Mouse (Mus musculus): ENCODE measurements around the gene Hpse. TPM values are rescaled to one million over a fixed set of nuclear protein-coding genes. Genes with fewer than 3 reads are reported as not detected.
A peak's percentile ranks its signal among the peaks of the same experiment; 100 is the strongest.

Hpse gene
- polyA plus RNA-seq, 1 experiment from 2014 or later: 1.8 TPM

DNA sequence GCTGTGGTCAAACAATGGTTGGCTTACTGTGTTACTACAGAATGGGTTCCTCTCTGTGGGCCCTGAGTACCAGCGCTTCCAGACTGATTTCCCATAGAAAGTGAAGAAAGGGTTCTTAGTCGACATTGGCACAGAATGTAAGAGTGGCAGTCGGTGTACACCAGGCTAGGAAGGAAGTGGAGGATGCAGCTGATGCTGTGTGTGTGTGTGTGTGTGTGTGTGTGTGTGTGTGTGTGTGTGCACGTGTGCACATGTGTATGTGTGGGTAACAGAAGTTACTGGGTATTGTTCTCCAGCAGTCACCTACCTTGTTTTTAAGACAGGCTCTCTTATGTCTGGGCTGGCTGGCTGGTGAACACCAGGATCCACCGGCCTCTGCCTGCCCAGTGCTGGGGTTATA, 77.2 kb downstream of the Hpse start:
- 56% methylated on average over 5 of the region's 5 CpGs for WGBS (ENCODE audit: insufficient replicate concordance)
- Histone ChIP-seq H3K27me3 (ENCODE audit: control insufficient read depth, insufficient read depth, low read depth, low read length) (no peaks in the 10 kb centered on the region), H3K9ac (ENCODE audit: low read depth, low read length) (no peak overlapping the region), H3K4me2 (ENCODE audit: low read depth, low read length) (no peak overlapping the region), H3K4me3 (ENCODE audit: low read depth, low read length) (no peak overlapping the region), H3K9me3 (replicated peaks; ENCODE audit: control insufficient read depth, low read length) (no peaks in the 10 kb centered on the region; the same call in 1 of the 2 replicates), H3K27ac (ENCODE audit: low read length) (no peak overlapping the region), H3K4me1 (ENCODE audit: control insufficient read depth, low read depth, low read length) (peaks cover 43% of the 10 kb centered on the region), H3K36me3 (ENCODE audit: control insufficient read depth, insufficient read depth) (no peaks in the 10 kb centered on the region)
- ATAC-seq (ENCODE audit: low read depth): no peak

DNA sequence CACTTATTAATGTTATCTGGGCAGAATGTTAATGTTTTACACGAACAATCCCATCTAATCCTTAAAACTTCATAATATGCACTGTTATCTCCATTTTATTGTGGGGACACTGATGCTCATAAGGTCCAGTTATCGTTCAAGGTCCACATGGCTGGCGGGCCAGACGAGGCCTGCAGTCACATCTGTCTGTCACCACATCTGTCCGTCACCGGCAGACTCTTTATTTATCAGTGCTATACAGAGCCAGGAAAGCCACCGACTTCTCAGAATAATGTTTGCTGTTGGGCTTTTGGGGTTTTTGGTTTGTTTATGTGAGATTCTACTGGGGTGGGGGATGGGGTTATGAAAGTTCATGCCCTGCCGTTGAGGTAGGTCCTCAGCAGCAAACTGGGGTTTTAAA, 81.0 kb downstream of the Hpse start:
- peak; percentile 87 for ATAC-seq (ENCODE audit: low read depth)
- no peak overlapping the region for H3K9ac ChIP-seq (ENCODE audit: low read depth, low read length)
- peaks cover 55% of the 10 kb centered on the region for H3K4me1 ChIP-seq (ENCODE audit: control insufficient read depth, low read depth, low read length)
- H3K4me3 ChIP-seq (ENCODE audit: low read depth, low read length): no peak overlapping the region
- H3K27ac ChIP-seq (ENCODE audit: low read length): peak overlapping the region; percentile 72
- H3K36me3 ChIP-seq (ENCODE audit: control insufficient read depth, insufficient read depth): no peaks in the 10 kb centered on the region
- peak overlapping the region; percentile 29 for H3K4me2 ChIP-seq (ENCODE audit: low read depth, low read length)
- WGBS (ENCODE audit: insufficient replicate concordance): 17% methylated on average over 8 of the region's 8 CpGs
- no peaks in the 10 kb centered on the region; the same call in 1 of the 2 replicates for H3K9me3 ChIP-seq (replicated peaks; ENCODE audit: control insufficient read depth, low read length)
- H3K27me3 ChIP-seq (ENCODE audit: control insufficient read depth, insufficient read depth, low read depth, low read length): no peaks in the 10 kb centered on the region

DNA sequence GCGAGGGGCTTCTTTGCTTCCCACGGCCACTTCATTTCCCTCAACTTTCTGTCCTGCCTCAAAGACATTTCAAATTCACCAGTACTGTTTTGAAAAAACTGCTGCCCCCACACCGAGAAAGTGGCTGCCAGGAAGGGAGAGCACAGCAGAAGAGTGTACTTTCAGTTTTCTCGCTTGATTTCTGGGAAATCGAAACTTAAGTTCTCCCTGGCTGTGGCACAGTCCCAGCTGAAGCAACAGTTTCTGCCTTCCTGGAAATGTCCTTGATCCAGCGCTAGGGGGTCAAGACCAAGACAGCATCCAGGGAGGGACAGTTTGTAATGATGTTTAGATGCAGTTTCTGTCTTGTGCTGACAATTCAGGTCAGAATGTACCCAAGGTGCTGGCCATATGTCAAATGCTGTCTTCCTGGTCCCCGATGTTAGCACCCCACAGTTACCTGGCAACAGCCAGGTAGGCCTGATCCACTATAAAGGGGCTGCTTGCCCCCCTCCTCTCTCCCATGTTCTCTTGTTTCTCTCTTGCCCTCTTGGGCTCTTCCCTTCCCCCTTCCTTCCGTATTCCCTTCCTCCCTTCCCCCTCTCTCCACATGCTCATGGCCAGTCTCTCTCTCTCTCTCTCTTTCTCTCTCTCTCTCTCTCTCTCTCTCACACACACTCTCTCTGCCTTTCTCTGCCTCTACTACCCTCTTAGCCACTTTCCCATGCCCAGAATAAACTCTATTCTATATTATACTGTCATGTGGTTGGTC, 82.5 kb downstream of the Hpse start:
- no peaks in the 10 kb centered on the region for H3K27me3 ChIP-seq (ENCODE audit: control insufficient read depth, insufficient read depth, low read depth, low read length)
- no peaks in the 10 kb centered on the region for H3K36me3 ChIP-seq (ENCODE audit: control insufficient read depth, insufficient read depth)
- H3K4me3 ChIP-seq (ENCODE audit: low read depth, low read length): no peak overlapping the region; the same call in 1 of the 2 replicates
- peaks cover 49% of the 10 kb centered on the region for H3K4me1 ChIP-seq (ENCODE audit: control insufficient read depth, low read depth, low read length)
- WGBS (ENCODE audit: insufficient replicate concordance): 43% methylated on average over 8 of the region's 8 CpGs
- ATAC-seq (ENCODE audit: low read depth): no peak
- peak overlapping the region; percentile 10; the same call in 1 of the 2 replicates for H3K4me2 ChIP-seq (ENCODE audit: low read depth, low read length)
- H3K27ac ChIP-seq (ENCODE audit: low read length): peak overlapping the region; percentile 70
- no peaks in the 10 kb centered on the region for H3K9me3 ChIP-seq (replicated peaks; ENCODE audit: control insufficient read depth, low read length)
- H3K9ac ChIP-seq (ENCODE audit: low read depth, low read length): 0 out of 2 replicates have a peak overlapping the region, but pooled peaks have one; percentile 13

DNA sequence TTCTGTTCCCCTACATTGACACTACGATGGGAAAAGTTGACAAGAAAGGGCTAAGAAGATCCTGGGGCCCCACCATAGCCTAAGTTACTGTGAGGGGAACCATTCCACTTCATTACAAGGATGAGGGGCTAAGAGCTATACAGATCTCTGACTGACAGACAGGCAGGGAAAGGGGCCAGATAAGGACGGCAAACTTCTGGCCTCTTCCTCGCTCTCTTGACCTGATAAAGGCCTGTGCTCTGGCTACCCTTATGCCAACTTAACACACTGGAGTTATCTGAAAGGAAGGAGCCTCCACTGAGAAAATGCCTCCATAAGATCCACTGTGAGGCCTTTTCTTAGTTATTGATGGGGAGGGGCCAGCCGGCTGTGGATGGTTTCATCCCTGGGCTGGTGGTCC, 83.6 kb downstream of the Hpse start:
- Histone ChIP-seq H3K4me1 (ENCODE audit: control insufficient read depth, low read depth, low read length) (peaks cover 49% of the 10 kb centered on the region), H3K4me3 (ENCODE audit: low read depth, low read length) (no peak overlapping the region), H3K4me2 (ENCODE audit: low read depth, low read length) (peak overlapping the region; percentile 15; the same call in 1 of the 2 replicates), H3K36me3 (ENCODE audit: control insufficient read depth, insufficient read depth) (no peaks in the 10 kb centered on the region), H3K27me3 (ENCODE audit: control insufficient read depth, insufficient read depth, low read depth, low read length) (no peaks in the 10 kb centered on the region), H3K9ac (ENCODE audit: low read depth, low read length) (no peak overlapping the region), H3K27ac (ENCODE audit: low read length) (peak overlapping the region; percentile 78; the same call in 1 of the 2 replicates), H3K9me3 (replicated peaks; ENCODE audit: control insufficient read depth, low read length) (no peaks in the 10 kb centered on the region)
- WGBS (ENCODE audit: insufficient replicate concordance): 27% methylated on average over 4 of the region's 4 CpGs
- peak; percentile 83 for ATAC-seq (ENCODE audit: low read depth)

DNA sequence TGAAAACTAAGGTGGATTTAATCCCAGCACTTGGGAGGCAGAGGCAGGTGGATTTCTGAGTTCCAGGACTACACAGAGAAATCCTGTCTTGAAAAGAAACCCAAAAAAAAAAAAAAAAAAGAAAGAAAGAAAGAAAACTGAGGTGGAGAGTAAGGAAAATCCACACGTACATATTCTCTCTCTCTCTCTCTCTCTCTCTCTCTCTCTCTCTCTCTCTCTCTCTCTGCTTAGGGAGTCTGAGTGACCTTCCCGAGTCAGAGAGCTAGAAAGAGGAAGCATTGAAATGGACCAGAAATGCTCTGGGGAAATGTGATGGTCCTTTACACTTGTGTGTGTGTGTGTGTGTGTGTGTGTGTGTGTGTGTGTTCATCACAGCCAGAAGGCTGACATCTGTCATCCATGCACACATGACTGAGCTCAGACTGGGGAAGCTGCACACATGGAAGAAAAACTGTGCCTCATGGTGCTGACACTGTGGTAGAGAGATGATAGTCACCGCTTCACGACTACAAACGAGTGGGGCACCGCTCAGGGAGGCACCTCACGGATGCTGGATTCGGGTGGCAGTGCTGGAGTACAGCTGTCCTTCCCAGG, 84.5 kb downstream of the Hpse start:
- WGBS (ENCODE audit: insufficient replicate concordance): 42% methylated on average over 8 of the region's 8 CpGs
- no peaks in the 10 kb centered on the region for H3K9me3 ChIP-seq (replicated peaks; ENCODE audit: control insufficient read depth, low read length)
- no peaks in the 10 kb centered on the region for H3K36me3 ChIP-seq (ENCODE audit: control insufficient read depth, insufficient read depth)
- no peak for ATAC-seq (ENCODE audit: low read depth)
- no peak overlapping the region for H3K4me2 ChIP-seq (ENCODE audit: low read depth, low read length)
- no peak overlapping the region for H3K4me3 ChIP-seq (ENCODE audit: low read depth, low read length)
- peaks cover 49% of the 10 kb centered on the region for H3K4me1 ChIP-seq (ENCODE audit: control insufficient read depth, low read depth, low read length)
- H3K9ac ChIP-seq (ENCODE audit: low read depth, low read length): peak overlapping the region; percentile 5; the same call in 1 of the 2 replicates
- H3K27ac ChIP-seq (ENCODE audit: low read length): peak overlapping the region; percentile 78; the same call in 1 of the 2 replicates
- no peaks in the 10 kb centered on the region for H3K27me3 ChIP-seq (ENCODE audit: control insufficient read depth, insufficient read depth, low read depth, low read length)

DNA sequence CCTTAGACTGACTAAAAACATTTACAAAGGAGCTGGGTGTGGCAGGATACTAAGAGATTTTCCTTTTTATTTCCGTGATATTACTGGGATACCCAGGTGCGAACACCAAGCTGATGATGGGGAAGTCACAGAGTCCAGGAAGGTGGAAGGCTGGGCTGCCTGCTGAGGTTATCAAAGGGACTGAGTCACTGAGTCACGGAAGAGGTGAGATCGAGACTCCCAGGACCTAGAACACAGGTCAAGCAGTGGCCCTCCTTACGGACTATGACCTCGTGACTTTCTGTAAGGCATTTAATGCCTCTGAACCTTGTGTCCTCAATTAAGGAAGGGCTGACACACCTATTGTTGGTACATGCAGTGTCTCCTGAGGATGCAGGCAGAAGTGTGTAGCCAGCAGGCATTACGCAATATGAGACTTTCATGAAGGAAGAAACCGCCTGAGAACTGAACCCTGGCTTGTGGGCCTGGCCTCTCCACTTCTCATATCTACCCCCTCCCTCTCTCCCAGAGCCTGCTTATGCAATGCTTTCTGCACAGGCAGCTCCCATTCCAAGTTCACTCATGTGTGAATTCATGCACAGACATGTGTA, 86.9 kb downstream of the Hpse start:
- no peak overlapping the region for H3K4me3 ChIP-seq (ENCODE audit: low read depth, low read length)
- H3K27ac ChIP-seq (ENCODE audit: low read length): no peak overlapping the region
- H3K4me2 ChIP-seq (ENCODE audit: low read depth, low read length): no peak overlapping the region
- no peaks in the 10 kb centered on the region for H3K9me3 ChIP-seq (replicated peaks; ENCODE audit: control insufficient read depth, low read length)
- H3K36me3 ChIP-seq (ENCODE audit: control insufficient read depth, insufficient read depth): no peaks in the 10 kb centered on the region
- H3K9ac ChIP-seq (ENCODE audit: low read depth, low read length): no peak overlapping the region
- peaks cover 32% of the 10 kb centered on the region for H3K4me1 ChIP-seq (ENCODE audit: control insufficient read depth, low read depth, low read length)
- ATAC-seq (ENCODE audit: low read depth): no peak
- H3K27me3 ChIP-seq (ENCODE audit: control insufficient read depth, insufficient read depth, low read depth, low read length): no peaks in the 10 kb centered on the region
- WGBS (ENCODE audit: insufficient replicate concordance): 65% methylated on average over 8 of the region's 8 CpGs

Other genes starting within 250 kb of the Hpse start
- 9.2 and 9.6 TPM in 2 replicates for gene Lin54, start 219.1 kb downstream of the Hpse start, polyA plus RNA-seq (2015; fragmentation: Nextera tagmentation; extraction: Ambion mirVana)
- gene Cops4, start 201.4 kb downstream of the Hpse start, polyA plus RNA-seq (2015; fragmentation: Nextera tagmentation; extraction: Ambion mirVana): 59.1 and 66.6 TPM in 2 replicates
- gene Plac8, start 147.5 kb downstream of the Hpse start, polyA plus RNA-seq (2015; fragmentation: Nextera tagmentation; extraction: Ambion mirVana): 58.2 and 65.3 TPM in 2 replicates
- 19.5 and 20.7 TPM in 2 replicates for gene Coq2, start 44.6 kb downstream of the Hpse start, polyA plus RNA-seq (2015; fragmentation: Nextera tagmentation; extraction: Ambion mirVana)
- gene Helq, start 78.9 kb upstream of the Hpse start, polyA plus RNA-seq (2015; fragmentation: Nextera tagmentation; extraction: Ambion mirVana): 8.4 and 8.6 TPM in 2 replicates
- 105 and 134 TPM in 2 replicates for gene Mrps18c, start 78.9 kb upstream of the Hpse start, polyA plus RNA-seq (2015; fragmentation: Nextera tagmentation; extraction: Ambion mirVana)
- 13.2 and 13.4 TPM in 2 replicates for gene Abraxas1, start 101.2 kb upstream of the Hpse start, polyA plus RNA-seq (2015; fragmentation: Nextera tagmentation; extraction: Ambion mirVana)
- gene Gpat3, start 126.0 kb upstream of the Hpse start, polyA plus RNA-seq (2015; fragmentation: Nextera tagmentation; extraction: Ambion mirVana): 4.9 and 5.0 TPM in 2 replicates

Data from liver, embryonic 16.5 days (tissue).